Mouse (Mus musculus): ENCODE measurements around the gene Ccdc121.
"Not testable (repeated sequence)": the region's sequence is repeated elsewhere in the genome, so short reads cannot be mapped to it uniquely, and the experiment has no call there.

Gene Ccdc121

GRCm38 (mm10) chr1:181510855-181511254, 396 bp downstream of the Ccdc121 start:
- not testable (repeated sequence) for DNase-seq

GRCm38 (mm10) chr1:181505367-181505766, 5.9 kb downstream of the Ccdc121 start:
- no peak for DNase-seq

- DNase-seq: no peak
Measured at GRCm38 (mm10) chr1:181503471-181503870, 7.8 kb downstream of the Ccdc121 start.

GRCm38 (mm10) chr1:181484696-181485095, 26.6 kb downstream of the Ccdc121 start:
- DNase-seq: peak; percentile 34

GRCm38 (mm10) chr1:181476557-181476956, 34.7 kb downstream of the Ccdc121 start:
- DNase-seq: no peak

GRCm38 (mm10) chr1:181476141-181476540, 35.1 kb downstream of the Ccdc121 start:
- DNase-seq: no peak

GRCm38 (mm10) chr1:181469415-181469814, 41.8 kb downstream of the Ccdc121 start:
- DNase-seq: no peak

GRCm38 (mm10) chr1:181467321-181467670, 44.0 kb downstream of the Ccdc121 start:
- DNase-seq: no peak

- DNase-seq: peak; percentile 78
Measured at GRCm38 (mm10) chr1:181466601-181467320, 44.5 kb downstream of the Ccdc121 start.

GRCm38 (mm10) chr1:181466040-181466439, 45.2 kb downstream of the Ccdc121 start:
- no peak for DNase-seq

GRCm38 (mm10) chr1:181465027-181465426, 46.2 kb downstream of the Ccdc121 start:
- no peak for DNase-seq

- peak; percentile 40 for DNase-seq
Measured at GRCm38 (mm10) chr1:181462906-181463179, 48.4 kb downstream of the Ccdc121 start.

GRCm38 (mm10) chr1:181462051-181462905, 49.0 kb downstream of the Ccdc121 start:
- DNase-seq: no peak

- no peak for DNase-seq
Measured at GRCm38 (mm10) chr1:181461484-181461883, 49.8 kb downstream of the Ccdc121 start.

GRCm38 (mm10) chr1:181460283-181460682, 51.0 kb downstream of the Ccdc121 start:
- DNase-seq: no peak
